Mouse (Mus musculus) cerebellum, adult 8-10 months (tissue): ENCODE results near the gene Usp4.

Experiments
- DNase-seq: peaks from one replicate; pipeline ENCODE4 v3.0.0; 2022

The Usp4 gene

GRCm38 (mm10) chr9:108412221-108412620 is 64.6 kb downstream of the Usp4 start:
- DNase-seq, result no peak

- no peak for DNase-seq
These were observed 80.7 kb downstream of the Usp4 start, which contains the start of gene Ccdc36 for GRCm38 (mm10) chr9:108428384-108428783. Ccdc36 (minus strand) TSS chr9:108428484.

GRCm38 (mm10) chr9:108431431-108432067 is 83.9 kb downstream of the Usp4 start:
- DNase-seq, result no peak

- DNase-seq, result no peak
These were observed 88.5 kb downstream of the Usp4 start, which contains the start of gene BC048562 for GRCm38 (mm10) chr9:108436182-108436581. BC048562 (plus strand) TSS chr9:108436482.

- no peak for DNase-seq
These were observed 91.5 kb downstream of the Usp4 start for GRCm38 (mm10) chr9:108439176-108439575.

- no peak for DNase-seq
These were observed 92.8 kb downstream of the Usp4 start for GRCm38 (mm10) chr9:108440485-108440884.

GRCm38 (mm10) chr9:108441236-108441919 is 93.7 kb downstream of the Usp4 start:
- no peak for DNase-seq
